Mouse (Mus musculus): ENCODE data around the gene Kcnj12.

Kcnj12 gene

GRCm38 (mm10) chr11:61059691-61060457 lies 37.5 kb downstream of the Kcnj12 start:
- DNase-seq (ENCODE audit: low spot score), result no peak

DNA sequence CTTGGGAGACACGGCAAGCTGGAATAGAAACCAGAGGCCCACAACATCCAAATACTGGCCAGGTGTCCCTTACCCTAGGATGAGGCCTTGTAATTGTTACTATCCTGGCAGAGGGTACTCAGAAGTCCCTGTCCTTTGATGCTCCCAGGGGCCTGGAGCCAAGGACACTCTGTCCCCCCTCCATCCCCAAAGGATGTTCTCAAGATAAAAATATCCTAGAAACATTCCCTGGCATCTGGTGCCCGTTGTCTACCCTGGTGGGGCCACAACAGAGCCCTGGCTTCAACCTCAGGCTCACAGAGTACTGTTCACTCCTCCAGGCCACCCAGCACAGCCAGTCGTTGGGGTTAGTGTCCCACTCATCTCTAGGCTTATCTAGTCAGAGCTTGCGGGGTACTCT lies 38.3 kb downstream of the Kcnj12 start:
- DNase-seq (ENCODE audit: low spot score), result no peak

DNA sequence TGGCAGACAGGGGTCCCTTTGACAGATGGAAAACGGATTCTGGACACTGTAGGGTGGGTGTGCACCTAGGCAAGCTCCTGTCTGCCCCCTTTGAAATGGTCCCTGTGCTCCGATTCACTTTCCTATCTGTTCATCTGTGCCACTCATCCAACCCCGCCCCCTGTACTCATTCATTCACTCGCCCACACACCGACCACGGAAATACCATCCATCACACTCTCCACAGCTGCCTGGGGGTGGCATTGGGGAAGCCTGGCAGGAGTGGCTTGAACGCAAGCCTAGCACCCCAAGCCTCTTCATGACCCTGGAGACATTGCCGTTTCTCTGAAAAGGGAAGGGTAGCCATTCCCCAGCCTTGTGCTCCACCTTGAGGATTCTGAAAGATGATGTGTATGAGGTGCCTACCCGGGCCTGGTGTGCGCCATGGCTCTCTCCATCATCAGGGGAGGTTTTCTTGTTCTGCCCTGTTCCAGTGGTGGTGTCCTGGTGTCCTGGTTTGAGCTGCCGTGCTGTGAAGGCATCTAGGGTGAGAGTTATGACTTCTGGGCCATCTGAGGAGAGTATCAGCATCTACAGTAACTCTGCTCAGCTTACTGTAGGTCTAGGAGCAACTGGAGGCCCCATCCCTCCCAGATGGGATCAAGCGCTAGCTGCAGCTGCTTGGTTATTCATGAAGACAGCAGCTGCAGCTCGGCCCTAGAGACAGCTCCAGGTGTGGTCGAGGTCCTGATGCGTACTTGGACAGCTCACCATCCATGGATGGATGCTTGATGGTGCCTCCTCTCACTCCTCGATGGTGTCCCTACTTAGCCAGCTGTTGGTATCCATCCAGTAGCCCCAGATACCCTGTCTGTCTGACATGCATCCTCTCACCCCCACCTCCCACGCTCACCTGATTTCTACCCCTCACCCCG lies 40.4 kb downstream of the Kcnj12 start:
- DNase-seq (ENCODE audit: low spot score), result no peak

DNA sequence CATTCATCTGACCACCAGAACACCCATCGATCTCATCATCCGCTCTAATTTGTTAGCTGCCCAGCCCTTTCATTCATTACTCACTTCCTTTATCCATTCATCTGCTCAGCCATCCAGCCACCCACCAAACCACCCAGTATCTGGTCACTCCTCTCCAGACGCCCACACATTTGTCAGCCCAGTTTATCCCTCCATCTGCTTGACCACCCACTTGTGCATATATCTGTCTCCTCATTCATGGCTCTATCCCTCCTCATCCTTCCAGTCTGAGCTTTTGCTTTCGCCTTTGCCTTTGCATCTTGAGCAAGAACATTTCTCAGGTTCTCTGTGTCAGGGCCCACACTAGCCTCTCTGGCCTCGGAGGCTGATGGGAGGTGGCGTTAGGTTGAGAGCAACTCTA lies 41.1 kb downstream of the Kcnj12 start:
- DNase-seq (ENCODE audit: low spot score), result no peak

DNA sequence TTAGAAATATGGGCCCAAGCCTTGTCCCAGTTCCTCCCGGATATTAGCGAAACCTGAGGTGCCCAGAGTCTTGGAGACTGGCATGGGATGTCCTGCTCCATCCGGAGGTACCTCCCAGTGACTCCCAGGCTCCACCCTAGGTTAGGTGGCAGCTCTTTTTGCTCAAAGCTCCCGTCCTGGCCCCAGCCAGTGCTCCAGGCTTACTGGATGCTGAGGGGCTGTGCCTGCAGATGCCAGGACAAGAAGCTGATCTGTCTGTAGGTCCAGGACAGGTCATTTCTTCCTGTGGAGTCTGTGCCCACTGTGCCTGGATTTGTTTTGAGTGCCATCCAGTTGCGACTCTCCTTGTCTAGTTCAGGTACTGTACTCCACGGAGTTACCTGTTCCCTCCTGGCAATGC lies 43.3 kb downstream of the Kcnj12 start:
- DNase-seq (ENCODE audit: low spot score), result no peak

DNA sequence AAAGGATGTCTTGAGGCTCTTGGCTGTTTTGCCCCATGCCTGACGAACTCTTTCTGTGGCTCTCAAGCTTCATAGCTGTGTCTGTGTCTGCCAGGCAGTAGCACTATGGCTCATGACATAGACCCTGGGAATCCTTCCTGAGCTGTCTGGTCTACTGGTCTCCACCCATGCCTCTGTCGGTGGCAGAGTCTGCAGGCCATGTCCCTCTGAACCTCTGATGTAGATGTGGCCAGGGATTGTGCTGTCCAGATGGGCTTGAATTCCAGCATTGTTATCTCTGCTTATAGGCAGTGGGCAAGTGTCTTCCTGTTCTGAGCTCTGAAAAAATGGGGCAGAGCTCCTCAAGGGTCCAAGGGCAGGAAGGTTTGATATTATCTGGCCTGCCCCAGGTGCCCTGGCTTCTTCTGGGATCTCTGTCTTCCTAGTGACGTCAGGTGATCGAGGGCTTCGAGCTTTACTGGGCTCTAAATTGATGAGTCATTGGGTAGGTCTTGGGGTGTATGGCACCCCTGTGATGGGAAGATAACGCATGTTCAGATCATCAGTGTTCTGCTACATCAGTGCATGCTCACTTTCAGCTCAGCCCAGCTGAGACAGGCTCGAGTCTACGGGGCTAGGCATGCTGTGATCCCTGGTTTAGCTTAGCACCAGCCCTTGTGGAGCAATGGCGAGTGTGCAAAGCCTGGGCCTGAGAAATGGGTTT lies 44.9 kb downstream of the Kcnj12 start:
- no peak for DNase-seq (ENCODE audit: low spot score)

- peak; percentile 25 for DNase-seq (ENCODE audit: low spot score)
Measured at GRCm38 (mm10) chr11:61068866-61069265, 46.5 kb downstream of the Kcnj12 start.

- DNase-seq (ENCODE audit: low spot score), result no peak
Measured at GRCm38 (mm10) chr11:61069645-61070044, 47.3 kb downstream of the Kcnj12 start.

DNA sequence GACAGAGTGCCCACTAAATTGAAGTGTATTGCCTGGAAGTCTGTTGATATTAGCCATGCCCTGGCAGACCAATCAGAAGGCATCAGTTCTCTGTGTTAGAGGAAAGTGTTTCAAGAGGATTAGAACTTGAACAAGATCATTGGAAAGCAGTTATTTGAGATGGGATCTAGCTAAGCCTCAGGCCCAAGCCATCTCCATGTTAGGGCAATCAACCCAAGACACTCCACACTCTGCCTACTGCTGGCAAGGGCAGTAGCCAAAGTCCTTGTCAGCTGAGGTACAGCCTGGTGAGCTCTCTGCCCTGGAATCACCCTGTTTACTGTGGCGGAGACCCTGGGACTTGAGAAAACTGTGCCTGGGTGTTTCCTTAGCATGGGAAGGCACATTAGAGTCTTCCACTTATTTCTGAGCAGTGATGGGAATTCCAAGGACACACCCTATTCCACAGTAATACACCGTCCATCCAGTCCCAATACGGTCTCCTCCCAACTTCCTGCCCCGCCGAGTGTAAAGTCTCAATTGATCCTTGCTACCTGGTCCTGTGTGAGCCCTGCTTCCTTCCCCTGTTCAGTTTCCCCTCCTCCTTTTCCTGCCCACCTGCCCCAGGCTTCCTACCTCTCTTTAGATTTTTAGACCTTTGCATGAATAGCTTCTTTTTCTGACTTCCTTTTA lies 52.4 kb downstream of the Kcnj12 start:
- no peak for DNase-seq (ENCODE audit: low spot score)

- DNase-seq (ENCODE audit: low spot score), result no peak
Measured at GRCm38 (mm10) chr11:61075361-61076326, 53.3 kb downstream of the Kcnj12 start.

- no peak for DNase-seq (ENCODE audit: low spot score)
Measured at GRCm38 (mm10) chr11:61081624-61082023, 59.3 kb downstream of the Kcnj12 start.

DNA sequence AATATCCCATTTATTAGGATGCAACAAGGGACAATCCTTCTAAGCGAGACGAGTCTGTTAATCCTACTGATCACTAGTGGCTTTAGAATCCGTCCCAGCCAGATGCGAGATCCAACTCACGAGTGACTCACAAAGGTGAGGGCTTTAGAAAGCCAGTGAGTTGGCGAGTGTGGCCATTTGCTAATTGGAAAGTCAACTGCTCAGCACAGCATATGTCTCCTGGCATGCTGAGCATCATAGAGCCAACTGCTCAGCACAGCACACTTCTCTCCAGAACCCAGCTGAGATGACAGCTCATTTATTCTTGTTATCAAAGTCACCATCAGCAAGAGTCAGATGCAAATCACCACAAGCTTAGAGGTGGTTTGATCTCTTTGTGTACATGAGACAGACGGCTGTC lies 67.8 kb downstream of the Kcnj12 start:
- DNase-seq (ENCODE audit: low spot score), result no peak

GRCm38 (mm10) chr11:61091192-61091591 lies 68.8 kb downstream of the Kcnj12 start:
- DNase-seq (ENCODE audit: low spot score), result no peak

- peak; percentile 86 for DNase-seq (ENCODE audit: low spot score)
Measured at GRCm38 (mm10) chr11:61091642-61092262, 69.4 kb downstream of the Kcnj12 start.

DNA sequence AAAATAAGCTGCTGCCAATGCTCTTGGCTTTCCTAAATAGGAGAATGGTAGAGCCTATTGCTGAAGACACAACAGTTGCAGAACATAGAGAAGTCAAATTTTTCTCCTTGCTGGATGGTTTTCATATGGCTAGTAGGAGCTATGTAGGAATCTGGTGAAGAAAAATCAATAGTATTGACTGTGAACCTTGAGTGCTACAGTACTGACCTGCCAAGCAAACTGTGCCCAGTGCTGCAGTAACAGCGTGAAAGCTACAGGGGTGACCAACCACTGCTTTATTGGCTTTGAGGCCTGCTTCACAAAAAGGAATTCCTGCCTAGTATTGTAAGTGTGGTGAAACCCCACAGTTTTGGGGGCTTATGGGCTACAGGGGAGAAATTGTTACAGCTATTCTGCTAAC lies 75.7 kb downstream of the Kcnj12 start:
- DNase-seq (ENCODE audit: low spot score), result no peak

DNA sequence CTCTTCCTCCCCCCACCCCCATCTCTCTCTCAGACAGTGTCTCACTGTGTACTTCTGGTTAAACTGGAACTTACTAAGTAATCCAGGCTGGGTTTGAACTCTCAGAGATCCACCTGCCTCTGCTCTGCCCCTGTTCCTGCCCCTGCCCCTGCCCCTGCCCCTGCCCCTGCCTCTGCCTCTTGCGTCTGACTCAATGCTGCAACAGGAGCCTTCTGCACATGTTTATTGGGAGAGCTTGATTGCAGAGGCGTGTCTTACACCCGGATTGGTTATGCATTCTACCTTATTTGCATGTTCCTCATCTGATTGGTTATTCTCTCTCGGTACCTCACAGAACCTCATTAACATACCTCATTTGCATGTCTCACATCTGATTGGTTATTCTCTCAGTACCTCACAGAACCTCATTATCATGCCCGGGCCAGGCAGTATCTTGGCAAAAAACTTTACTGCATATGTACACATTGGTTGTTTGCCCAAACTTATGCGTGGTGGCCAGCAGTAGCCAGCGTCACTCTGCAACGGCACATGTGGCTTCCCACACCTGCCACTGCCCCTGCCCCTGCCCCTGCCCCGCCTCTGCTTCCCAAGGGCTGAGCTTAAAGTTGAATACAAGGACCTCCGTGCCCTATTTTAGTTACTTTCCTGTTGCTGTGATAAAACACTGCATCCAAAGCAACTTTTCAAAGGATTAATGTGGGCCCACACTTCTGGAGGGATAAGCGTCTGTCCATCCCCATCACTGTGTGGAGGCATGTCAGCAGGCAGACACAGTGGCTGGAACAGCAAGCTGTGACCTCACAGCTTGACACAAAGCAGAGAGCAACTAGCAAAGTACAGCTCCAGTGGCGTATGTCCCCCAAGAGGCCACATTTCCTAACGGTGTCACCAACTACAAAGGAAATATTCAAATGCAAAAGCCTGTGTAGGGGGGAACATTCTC lies 80.3 kb downstream of the Kcnj12 start:
- DNase-seq (ENCODE audit: low spot score), result no peak

DNA sequence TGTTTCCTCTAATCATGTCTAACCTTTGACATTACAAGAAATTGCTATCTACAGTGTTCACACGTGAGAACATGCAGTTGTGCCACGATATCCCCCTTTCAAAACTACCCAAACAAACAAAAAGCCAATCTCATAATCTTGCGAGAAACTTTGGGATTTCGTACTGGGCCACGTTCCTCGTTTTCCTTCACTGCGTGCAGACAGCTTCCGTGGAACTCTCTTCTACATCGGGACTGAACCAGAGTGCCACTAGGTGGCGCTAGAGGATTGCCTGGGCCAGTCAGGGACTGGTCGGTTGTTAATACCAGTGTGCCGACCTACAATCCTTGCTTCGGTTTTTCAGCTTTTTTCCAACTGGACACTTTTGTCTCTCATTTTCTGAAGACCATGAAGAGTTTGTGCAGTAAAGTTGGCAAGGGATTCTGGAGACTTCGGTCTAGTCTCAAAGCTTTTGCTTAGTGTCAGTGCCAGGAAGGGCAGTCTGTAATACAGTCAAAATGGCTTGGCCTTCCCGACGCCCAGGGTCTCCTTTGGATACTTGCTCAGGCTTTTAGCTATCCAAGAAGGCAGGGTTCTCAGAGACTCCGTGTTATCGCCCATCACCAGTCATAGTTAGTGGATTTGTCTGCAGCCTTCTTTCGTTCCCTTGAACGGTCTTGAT lies 82.0 kb downstream of the Kcnj12 start:
- DNase-seq (ENCODE audit: low spot score), result peak; percentile 87

DNA sequence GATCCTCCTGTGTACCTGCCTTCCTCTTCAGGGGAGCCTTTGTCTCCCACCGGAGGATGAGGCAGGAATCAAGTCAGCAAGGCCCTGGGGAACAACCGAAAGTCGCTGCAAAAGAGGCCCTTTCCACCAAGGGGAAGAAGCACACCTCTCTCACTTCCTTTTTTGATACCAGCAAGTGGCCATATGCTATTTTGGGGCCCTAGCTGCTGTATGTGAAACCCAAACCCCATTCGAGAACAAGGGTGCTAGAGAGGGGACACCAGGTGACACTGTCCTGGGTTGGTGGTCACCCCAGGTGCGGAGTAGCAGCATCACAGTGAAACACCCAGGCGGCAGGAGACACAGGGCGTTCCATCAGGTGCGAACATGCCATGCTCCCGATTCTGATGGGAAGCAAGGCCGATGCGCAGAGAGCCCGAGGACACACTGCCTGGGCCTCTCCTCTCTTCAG lies 86.6 kb downstream of the Kcnj12 start:
- peak; percentile 30 for DNase-seq (ENCODE audit: low spot score)

DNA sequence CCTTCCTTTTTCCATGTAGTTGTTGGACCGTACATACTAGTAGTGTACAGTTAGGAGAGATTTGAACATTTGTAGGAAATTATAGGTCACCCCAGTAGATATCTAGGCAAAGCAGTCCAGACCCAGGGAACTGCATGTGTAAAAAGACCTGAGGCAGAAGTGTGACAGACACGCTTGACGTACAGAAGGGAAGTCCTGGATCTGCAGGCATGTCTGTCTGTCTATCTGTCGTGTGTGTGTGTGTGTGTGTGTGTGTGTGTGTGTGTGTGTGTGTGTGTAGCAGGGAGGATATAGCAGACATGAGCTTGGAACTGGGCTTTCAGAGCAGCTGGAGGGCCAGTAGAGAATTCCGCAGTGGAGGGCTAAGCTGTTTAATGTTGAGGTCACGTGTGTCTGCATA lies 87.3 kb downstream of the Kcnj12 start:
- no peak for DNase-seq (ENCODE audit: low spot score)
